Mouse (Mus musculus): Measurements from ENCODE around the gene Asb8. TPM values are rescaled to one million over a fixed set of nuclear protein-coding genes. Genes with fewer than 3 reads are reported as not detected.

Gene Asb8
- total RNA-seq, 2 experiments from 2014 or later = 16.4 to 25.6 TPM

GRCm38 (mm10) chr15:98161026-98161805, 4.2 kb downstream of the Asb8 start:
- ATAC-seq (replicated peaks; ENCODE audit: low FRiP score, low TSS enrichment, poor library complexity, severe bottlenecking) = no peak

- no peak for ATAC-seq (replicated peaks; ENCODE audit: low FRiP score, low TSS enrichment, poor library complexity, severe bottlenecking)
Measured at GRCm38 (mm10) chr15:98157253-98157652, 8.2 kb downstream of the Asb8 start.

GRCm38 (mm10) chr15:98155944-98156343, 9.5 kb downstream of the Asb8 start:
- ATAC-seq (replicated peaks; ENCODE audit: low FRiP score, low TSS enrichment, poor library complexity, severe bottlenecking) = no peak

- no peak for ATAC-seq (replicated peaks; ENCODE audit: low FRiP score, low TSS enrichment, poor library complexity, severe bottlenecking)
Measured at GRCm38 (mm10) chr15:98155272-98155671, 10.2 kb downstream of the Asb8 start.

GRCm38 (mm10) chr15:98154631-98155030, 10.8 kb downstream of the Asb8 start:
- no peak for ATAC-seq (replicated peaks; ENCODE audit: low FRiP score, low TSS enrichment, poor library complexity, severe bottlenecking)

- ATAC-seq (replicated peaks; ENCODE audit: low FRiP score, low TSS enrichment, poor library complexity, severe bottlenecking) = no peak
Measured at GRCm38 (mm10) chr15:98154146-98154545, 11.3 kb downstream of the Asb8 start.

- peak; percentile 95 for ATAC-seq (replicated peaks; ENCODE audit: low FRiP score, low TSS enrichment, poor library complexity, severe bottlenecking)
Measured at GRCm38 (mm10) chr15:98153625-98154024, 11.8 kb downstream of the Asb8 start.

- no peak for ATAC-seq (replicated peaks; ENCODE audit: low FRiP score, low TSS enrichment, poor library complexity, severe bottlenecking)
Measured at GRCm38 (mm10) chr15:98152916-98153315, 12.5 kb downstream of the Asb8 start.

GRCm38 (mm10) chr15:98149166-98149602, 16.2 kb downstream of the Asb8 start:
- ATAC-seq (replicated peaks; ENCODE audit: low FRiP score, low TSS enrichment, poor library complexity, severe bottlenecking) = no peak

GRCm38 (mm10) chr15:98148356-98148755, 17.1 kb downstream of the Asb8 start:
- no peak for ATAC-seq (replicated peaks; ENCODE audit: low FRiP score, low TSS enrichment, poor library complexity, severe bottlenecking)

- peak; percentile 93 for ATAC-seq (replicated peaks; ENCODE audit: low FRiP score, low TSS enrichment, poor library complexity, severe bottlenecking)
Measured at GRCm38 (mm10) chr15:98145559-98146181, 19.8 kb downstream of the Asb8 start.

GRCm38 (mm10) chr15:98144861-98145507, 20.4 kb downstream of the Asb8 start:
- 0 out of 2 replicates have a peak, but pooled peaks have one; percentile 4 for ATAC-seq (replicated peaks; ENCODE audit: low FRiP score, low TSS enrichment, poor library complexity, severe bottlenecking)

- no peak for ATAC-seq (replicated peaks; ENCODE audit: low FRiP score, low TSS enrichment, poor library complexity, severe bottlenecking)
Measured at GRCm38 (mm10) chr15:98142515-98142914, 22.9 kb downstream of the Asb8 start.

- ATAC-seq (replicated peaks; ENCODE audit: low FRiP score, low TSS enrichment, poor library complexity, severe bottlenecking) = no peak
Measured at GRCm38 (mm10) chr15:98140809-98141208, 24.6 kb downstream of the Asb8 start.

- ATAC-seq (replicated peaks; ENCODE audit: low FRiP score, low TSS enrichment, poor library complexity, severe bottlenecking) = no peak
Measured at GRCm38 (mm10) chr15:98139763-98140162, 25.7 kb downstream of the Asb8 start.

- ATAC-seq (replicated peaks; ENCODE audit: low FRiP score, low TSS enrichment, poor library complexity, severe bottlenecking) = no peak
Measured at GRCm38 (mm10) chr15:98136871-98137270, 28.6 kb downstream of the Asb8 start.

GRCm38 (mm10) chr15:98135671-98136070, 29.8 kb downstream of the Asb8 start:
- ATAC-seq (replicated peaks; ENCODE audit: low FRiP score, low TSS enrichment, poor library complexity, severe bottlenecking) = no peak

GRCm38 (mm10) chr15:98134666-98135065, 30.8 kb downstream of the Asb8 start:
- no peak for ATAC-seq (replicated peaks; ENCODE audit: low FRiP score, low TSS enrichment, poor library complexity, severe bottlenecking)

- ATAC-seq (replicated peaks; ENCODE audit: low FRiP score, low TSS enrichment, poor library complexity, severe bottlenecking) = no peak
Measured at GRCm38 (mm10) chr15:98134034-98134433, 31.4 kb downstream of the Asb8 start.

- ATAC-seq (replicated peaks; ENCODE audit: low FRiP score, low TSS enrichment, poor library complexity, severe bottlenecking) = no peak
Measured at GRCm38 (mm10) chr15:98133471-98133870, 32.0 kb downstream of the Asb8 start.

Data from megakaryocyte-erythroid progenitor cell, adult 5-6 weeks (primary cell).